Mouse (Mus musculus): ENCODE data around the gene Prss40. TPM values are rescaled to one million over a fixed set of nuclear protein-coding genes. Genes with fewer than 3 reads are reported as not detected.

The Prss40 gene
- total RNA-seq, 2 experiments from 2014 or later: not detected

Other genes starting within 250 kb of the Prss40 start
- gene Ccdc115, start 121.3 kb downstream of the Prss40 start, total RNA-seq (2021): 10 to 100 TPM; 16.7 to 18.7 TPM
- 10 to 100 TPM; 31.5 to 32.4 TPM for gene Imp4, start 121.1 kb downstream of the Prss40 start, total RNA-seq (2021)
- 1 to 10 TPM; 2.5 to 4.7 TPM for gene Ptpn18, start 101.2 kb downstream of the Prss40 start, total RNA-seq (2021)
- not detected for gene Prss39, start 62.5 kb downstream of the Prss40 start, total RNA-seq (2021)
- gene Cfc1, start 25.3 kb downstream of the Prss40 start, total RNA-seq (2021): not detected
- gene Amer3, start 18.7 kb upstream of the Prss40 start, total RNA-seq (2021): 10 to 100 TPM; 26.4 to 29.2 TPM